ENCODE assay signal across 21 mouse cellular contexts in genomic region chr7:72444016-72444415, GRCm38 (mm10).
DNase-seq lines count a peak whose midpoint lies in the region; TF ChIP-seq lines count a peak whose summit lies in the region.
"Had no signal": no experiment of that assay in that cellular context is flagged by ENCODE, and none has a peak within 500 bp of the region (broad histone marks: within the 10 kb centered on the region; RNA-seq: fewer than 3 reads in every experiment).

No protein-coding gene starts in this region.

- no peak overlapping the region for H3K4me3 ChIP-seq in gastrocnemius, adult 2 months
- H3K4me3 ChIP-seq: embryonic facial prominence, embryonic 13.5 days; embryonic facial prominence, embryonic 15.5 days; forebrain, embryonic 15.5 days had no signal

- DNase-seq in gastrocnemius, adult 2 months = peak; percentile 27
- no peak for DNase-seq in gastrocnemius, postnatal 14 days
- DNase-seq in 3T3-L1 (ENCODE audit: low read depth, low spot score) = peak; percentile 55
- DNase-seq in NIH3T3 (ENCODE audit: low read depth) = peak; percentile 61
- no peak for DNase-seq in right cerebral cortex, postnatal 14 days
- no peak for DNase-seq in right cerebral cortex, postnatal 36 days (ENCODE audit: low spot score in 2 of 2)
- DNase-seq: adrenal gland, adult 2 months; adrenal gland, postnatal 10 days; adrenal gland, postnatal 25 days; B cell, adult 2 months; cerebellum, adult 11 months; cerebellum, adult 18-20 months; cerebellum, adult 8-10 months; cerebellum, adult 9-11 months; cerebellum, postnatal 14 days; cerebellum, postnatal 36 days; embryo, embryonic 11 days; forebrain, postnatal 0 days had no signal

- TF ChIP-seq CTCF in gastrocnemius, adult 2 months (IDR thresholded peaks at IDR 0.05) = no peak

- intact Hi-C loops in gastrocnemius, adult 2 months (cut with DNase I) = no loop called here
- intact Hi-C loops in gastrocnemius, postnatal 14 days (cut with DNase I; ENCODE audit: low total_unique reads) = no loop called here

- no peak overlapping the region for H3K27ac ChIP-seq in gastrocnemius, adult 2 months
- H3K27ac ChIP-seq: embryonic facial prominence, embryonic 13.5 days; embryonic facial prominence, embryonic 15.5 days; forebrain, embryonic 15.5 days had no signal

Comparison
In these comparisons a context has a peak if more than half of its experiments do, and no peak if none do; other contexts are left out.
1. DNase-seq: peak in gastrocnemius, adult 2 months (single experiment), 3T3-L1 (single experiment) and NIH3T3 (single experiment); none in gastrocnemius, postnatal 14 days (single experiment), right cerebral cortex, postnatal 14 days (single experiment) and right cerebral cortex, postnatal 36 days (0 of 2).